Mouse (Mus musculus) erythroblast, embryonic 14.5 days (primary cell): ENCODE data around the gene Unkl.

Source experiments
- GATA1 ChIP-seq: IDR thresholded peaks from 2 replicates; pipeline ENCODE4 v1.6.1; 2012; ENCODE audit warnings: low read length, inconsistent platforms, mixed read lengths
- TAL1 ChIP-seq: IDR thresholded peaks from 3 replicates; pipeline ENCODE4 v1.6.1; 2012; ENCODE audit warnings: low read length, inconsistent platforms, mixed read lengths

GRCm38 (mm10) chr17:25257804-25258261 lies 69.6 kb downstream of the Unkl start:
- TF ChIP-seq GATA1 (no peak), TAL1 (no peak)
